Mouse (Mus musculus): Measurements from ENCODE around the gene Gm10309. TPM values are rescaled to one million over a fixed set of nuclear protein-coding genes. Genes with fewer than 3 reads are reported as not detected.

Gm10309 gene
- polyA plus RNA-seq, 1 experiment from 2014 or later, result 0.37 TPM

DNA sequence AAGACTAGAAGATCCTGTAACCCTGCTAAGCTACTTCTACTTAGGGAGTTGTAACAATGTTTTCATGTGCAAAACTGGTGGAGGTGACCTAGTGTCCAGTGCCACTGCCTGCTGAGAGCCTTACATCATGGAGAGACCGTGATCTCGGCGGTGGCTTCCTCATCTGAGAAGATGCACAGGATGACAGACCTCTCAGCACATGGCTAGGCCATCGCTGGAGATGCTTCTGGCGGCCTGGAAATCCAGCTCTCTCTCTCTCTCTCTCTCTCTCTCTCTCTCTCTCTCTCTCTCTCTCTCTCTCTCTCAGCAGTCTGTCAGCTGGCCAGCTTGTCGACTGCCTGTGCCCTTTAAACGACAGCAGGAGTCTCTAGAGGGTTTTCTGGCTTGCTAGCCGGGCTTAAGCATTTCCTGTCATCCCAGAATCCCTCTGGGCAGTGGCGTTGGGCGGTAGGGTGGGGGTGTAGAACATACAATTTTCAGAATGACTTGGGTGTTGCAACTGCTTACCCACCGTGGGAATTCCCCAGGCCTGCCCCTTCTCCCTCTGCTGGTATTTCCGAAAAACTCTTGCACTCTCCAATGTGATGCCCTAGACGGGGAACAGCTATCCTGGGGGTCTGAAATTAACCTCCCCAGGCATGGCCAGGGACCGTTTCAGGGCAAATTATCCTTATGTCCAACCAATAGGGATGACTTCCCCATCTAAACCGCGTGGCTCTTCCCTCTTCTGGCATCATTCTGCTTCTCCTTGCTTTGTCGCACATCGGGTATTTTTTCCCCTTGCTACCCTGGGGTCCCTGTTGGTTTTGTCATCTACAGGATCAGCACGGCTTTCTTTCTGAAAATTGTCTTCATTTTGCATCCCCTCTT, 2.5 kb upstream of the Gm10309 start:
- Histone ChIP-seq H3K27me3 (no peaks in the 10 kb centered on the region), H3K36me3 (ENCODE audit: poor library complexity, severe bottlenecking) (no peaks in the 10 kb centered on the region), H3K27ac (no peak overlapping the region), H3K4me3 (no peak overlapping the region), H3K4me2 (no peak overlapping the region), H3K9me3 (replicated peaks) (no peaks in the 10 kb centered on the region), H3K9ac (no peak overlapping the region), H3K4me1 (no peaks in the 10 kb centered on the region)
- WGBS, result 79% methylated on average over 19 of the region's 19 CpGs
- ATAC-seq, result no peak

DNA sequence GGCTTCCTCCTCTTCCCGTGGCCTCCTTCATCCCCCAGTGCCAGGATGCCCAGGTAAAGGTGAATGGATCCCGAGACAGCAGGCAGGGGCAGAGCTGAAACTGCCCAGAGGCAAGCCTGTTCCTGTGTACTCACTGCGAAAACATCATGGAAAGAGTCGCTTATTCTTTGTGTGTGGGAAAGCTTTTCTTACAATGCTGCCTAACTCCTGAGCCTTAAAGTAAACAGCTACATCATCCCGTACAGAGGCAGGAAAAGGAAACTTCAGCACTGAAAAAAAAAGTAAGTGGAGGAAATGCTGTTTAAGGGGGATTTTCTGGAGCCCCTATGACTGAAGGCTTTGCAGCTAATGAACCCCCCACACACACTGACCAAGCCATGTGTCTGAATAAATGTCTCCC, 1.8 kb upstream of the Gm10309 start:
- H3K9ac ChIP-seq, result no peak overlapping the region
- H3K4me2 ChIP-seq, result no peak overlapping the region
- H3K27ac ChIP-seq, result no peak overlapping the region
- no peak for ATAC-seq
- H3K36me3 ChIP-seq (ENCODE audit: poor library complexity, severe bottlenecking), result no peaks in the 10 kb centered on the region
- no peaks in the 10 kb centered on the region for H3K9me3 ChIP-seq (replicated peaks)
- no peaks in the 10 kb centered on the region for H3K27me3 ChIP-seq
- H3K4me1 ChIP-seq, result no peaks in the 10 kb centered on the region
- WGBS, result 83% methylated on average over 5 of the region's 5 CpGs
- no peak overlapping the region for H3K4me3 ChIP-seq

DNA sequence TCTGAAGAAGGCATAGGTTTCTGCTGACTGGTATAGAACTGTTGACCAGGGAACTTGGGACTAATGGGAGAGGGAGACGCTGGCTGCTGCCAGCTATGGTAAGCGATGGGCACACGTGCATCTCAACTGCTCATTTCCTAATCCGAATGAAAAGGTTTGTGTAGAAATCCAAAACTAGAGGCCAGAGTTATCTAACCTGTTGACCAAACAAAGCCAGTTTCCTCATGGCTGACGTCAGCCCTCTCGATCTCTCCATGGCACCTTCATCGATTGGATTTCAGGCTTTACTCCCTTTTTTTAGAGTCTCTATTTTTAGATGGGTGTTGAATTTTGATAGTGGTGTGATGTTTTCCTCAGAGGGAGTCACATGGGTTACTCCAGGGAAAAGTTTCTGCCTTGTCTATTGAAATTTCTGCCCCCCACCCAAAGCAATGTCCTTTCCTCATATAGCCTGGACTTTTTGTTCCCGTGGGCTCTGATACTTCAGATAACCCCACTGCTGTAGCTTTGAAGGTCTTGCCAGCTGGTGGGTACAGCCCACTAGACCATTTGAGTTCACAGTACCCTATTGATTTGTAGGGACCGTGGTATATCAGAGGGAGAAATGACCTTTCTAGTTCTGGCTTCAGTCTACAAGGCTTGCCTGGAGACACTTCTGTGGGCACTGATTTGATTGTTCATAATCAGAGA, 1.7 kb downstream of the Gm10309 start:
- no peak for ATAC-seq
- Histone ChIP-seq H3K27me3 (no peaks in the 10 kb centered on the region), H3K4me3 (no peak overlapping the region), H3K9me3 (replicated peaks) (no peaks in the 10 kb centered on the region), H3K9ac (no peak overlapping the region), H3K4me2 (no peak overlapping the region), H3K4me1 (no peaks in the 10 kb centered on the region), H3K36me3 (ENCODE audit: poor library complexity, severe bottlenecking) (no peaks in the 10 kb centered on the region), H3K27ac (no peak overlapping the region)
- WGBS, result 95% methylated on average over 9 of the region's 9 CpGs

DNA sequence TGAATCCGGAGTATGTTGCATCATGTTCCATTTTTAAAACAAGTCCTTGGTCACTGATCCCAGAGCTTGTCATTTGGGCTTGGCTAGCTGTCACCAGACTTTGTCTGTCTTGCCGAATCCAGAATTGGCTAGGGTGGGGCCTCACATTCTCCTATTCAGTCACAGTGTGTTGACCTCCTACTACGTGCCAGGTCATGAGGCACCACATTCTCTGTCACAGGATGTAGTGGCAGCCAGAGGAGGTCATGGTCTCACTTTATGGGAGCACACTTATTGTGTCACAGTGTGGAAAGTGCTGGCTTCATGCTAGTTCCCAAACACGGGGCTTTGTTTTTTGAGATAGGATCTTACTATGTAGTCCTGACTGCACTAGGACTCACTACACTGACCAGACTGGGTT, 3.6 kb downstream of the Gm10309 start:
- Histone ChIP-seq H3K27ac (no peak overlapping the region), H3K4me2 (no peak overlapping the region), H3K4me3 (no peak overlapping the region), H3K36me3 (ENCODE audit: poor library complexity, severe bottlenecking) (no peaks in the 10 kb centered on the region), H3K4me1 (no peaks in the 10 kb centered on the region), H3K27me3 (no peaks in the 10 kb centered on the region), H3K9ac (no peak overlapping the region), H3K9me3 (replicated peaks) (no peaks in the 10 kb centered on the region)
- ATAC-seq, result no peak
- WGBS, result 91% methylated on average over 4 of the region's 4 CpGs

DNA sequence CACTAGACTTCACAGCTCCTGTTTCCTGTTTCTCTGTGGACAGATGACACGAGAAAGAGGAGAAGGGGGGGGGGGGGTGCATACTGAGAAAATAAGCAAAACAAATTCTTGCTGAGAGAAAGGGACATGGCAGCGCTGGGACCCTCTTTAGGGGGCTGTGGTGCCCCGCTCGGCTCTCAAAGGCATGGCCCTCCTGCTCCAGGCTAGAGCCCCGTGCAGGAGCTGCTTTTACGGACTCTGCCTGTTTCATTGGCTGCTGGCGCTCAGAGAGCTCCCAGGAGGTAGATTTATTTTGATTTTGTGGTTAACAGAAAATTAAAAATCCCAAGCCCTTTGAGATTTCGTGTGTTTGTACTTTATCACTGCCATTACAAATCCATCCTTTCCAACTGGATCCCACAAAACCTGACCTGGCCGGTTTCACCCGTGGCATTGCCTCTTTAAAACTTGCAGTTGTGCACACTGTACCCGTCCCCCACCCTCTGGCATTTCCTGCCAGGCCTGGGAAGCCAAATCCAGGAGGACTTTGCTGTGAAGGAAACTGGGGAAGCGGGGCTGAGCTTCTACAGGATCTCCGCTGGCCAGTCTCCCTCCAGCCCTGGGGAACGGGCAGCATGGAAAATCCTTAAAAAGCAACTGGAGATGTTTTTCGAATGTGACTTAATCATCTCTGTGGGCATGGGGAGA, 5.5 kb downstream of the Gm10309 start:
- Histone ChIP-seq H3K27ac (no peak overlapping the region), H3K4me2 (no peak overlapping the region), H3K9me3 (replicated peaks) (no peaks in the 10 kb centered on the region), H3K36me3 (ENCODE audit: poor library complexity, severe bottlenecking) (no peaks in the 10 kb centered on the region), H3K9ac (no peak overlapping the region), H3K27me3 (no peaks in the 10 kb centered on the region), H3K4me1 (no peaks in the 10 kb centered on the region), H3K4me3 (no peak overlapping the region)
- ATAC-seq, result no peak
- 79% methylated on average over 15 of the region's 15 CpGs for WGBS

DNA sequence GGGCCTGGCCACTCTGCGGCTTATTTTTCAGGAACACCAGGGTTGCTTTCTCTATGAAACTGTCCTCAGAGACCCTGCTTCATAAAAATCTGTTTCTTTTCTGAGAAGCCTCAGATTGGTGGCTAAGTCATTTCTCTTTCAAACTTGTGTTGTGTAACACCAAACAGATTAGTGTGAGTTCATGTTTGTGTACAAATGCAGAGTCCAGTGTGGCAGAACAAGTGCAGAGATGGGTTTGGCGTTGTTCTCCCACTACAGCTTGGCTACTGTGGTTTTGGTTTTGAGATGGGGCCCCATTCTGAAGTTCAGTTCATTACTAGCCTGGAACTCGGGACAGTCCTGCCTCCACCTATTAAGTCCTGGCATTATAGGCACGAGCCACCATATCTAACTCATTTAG, 7.7 kb downstream of the Gm10309 start:
- Histone ChIP-seq H3K36me3 (ENCODE audit: poor library complexity, severe bottlenecking) (no peaks in the 10 kb centered on the region), H3K4me1 (no peaks in the 10 kb centered on the region), H3K27ac (no peak overlapping the region), H3K9me3 (replicated peaks) (no peaks in the 10 kb centered on the region), H3K27me3 (no peaks in the 10 kb centered on the region), H3K4me3 (no peak overlapping the region), H3K4me2 (no peak overlapping the region), H3K9ac (no peak overlapping the region)
- no peak for ATAC-seq
- WGBS, result 85% methylated on average over 4 of the region's 4 CpGs

DNA sequence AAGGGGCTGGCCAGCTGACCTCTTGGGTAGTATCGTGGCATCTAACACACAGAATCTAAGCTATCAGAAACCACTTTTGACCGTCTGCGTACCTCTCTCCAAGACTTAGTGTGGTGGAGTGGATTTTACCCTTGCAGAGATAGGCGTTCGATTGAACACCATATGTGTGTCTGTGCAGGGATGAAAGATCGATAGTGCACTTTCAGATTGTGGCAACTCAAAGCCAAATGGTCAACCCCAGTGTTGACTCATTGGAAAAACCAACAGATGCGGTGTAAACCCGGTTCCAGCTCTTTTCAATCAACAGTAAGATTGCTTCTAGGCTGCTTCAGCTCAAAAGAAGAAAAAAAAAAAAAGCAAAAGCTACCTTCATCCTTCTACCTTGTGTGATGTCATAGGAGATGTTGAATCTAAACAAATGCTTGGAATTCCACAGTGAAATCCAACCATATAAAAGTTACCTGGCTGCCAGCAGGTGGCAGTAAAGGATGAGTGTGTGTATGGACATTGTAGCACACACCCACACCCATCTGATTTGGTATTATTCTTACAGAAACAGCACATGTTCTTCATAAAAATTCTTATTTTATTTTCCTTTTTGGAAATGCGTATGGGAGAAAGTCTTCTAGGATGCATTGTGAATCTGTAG, 8.8 kb downstream of the Gm10309 start:
- H3K4me2 ChIP-seq, result no peak overlapping the region
- no peak for ATAC-seq
- no peak overlapping the region for H3K27ac ChIP-seq
- H3K27me3 ChIP-seq, result no peaks in the 10 kb centered on the region
- H3K36me3 ChIP-seq (ENCODE audit: poor library complexity, severe bottlenecking), result no peaks in the 10 kb centered on the region
- WGBS, result 90% methylated on average over 9 of the region's 9 CpGs
- no peak overlapping the region for H3K9ac ChIP-seq
- H3K9me3 ChIP-seq (replicated peaks), result no peaks in the 10 kb centered on the region
- no peaks in the 10 kb centered on the region for H3K4me1 ChIP-seq
- no peak overlapping the region for H3K4me3 ChIP-seq

DNA sequence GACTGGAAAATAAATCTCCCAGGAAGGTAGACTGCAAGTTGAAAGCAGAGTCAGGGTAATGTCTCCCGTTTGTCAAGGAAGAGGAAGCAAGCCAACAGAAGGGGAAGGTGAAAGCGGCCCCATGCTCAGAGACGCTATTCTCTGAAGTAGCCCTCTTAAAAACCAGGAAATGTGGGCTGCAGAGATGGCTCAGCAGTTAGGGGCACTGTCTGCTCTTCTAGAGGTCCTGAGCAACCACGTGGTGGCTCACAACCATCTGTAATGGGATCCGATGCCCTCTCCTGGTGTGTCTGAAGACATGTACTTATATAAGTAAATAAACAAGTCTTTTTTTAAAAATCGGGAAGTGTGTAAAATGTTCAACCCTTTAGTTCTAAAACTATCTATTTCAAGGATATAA, 10.1 kb downstream of the Gm10309 start:
- Histone ChIP-seq H3K4me2 (no peak overlapping the region), H3K9ac (no peak overlapping the region), H3K4me1 (no peaks in the 10 kb centered on the region), H3K9me3 (replicated peaks) (no peaks in the 10 kb centered on the region), H3K27me3 (no peaks in the 10 kb centered on the region), H3K4me3 (no peak overlapping the region), H3K27ac (no peak overlapping the region), H3K36me3 (ENCODE audit: poor library complexity, severe bottlenecking) (no peaks in the 10 kb centered on the region)
- 81% methylated on average over 6 of the region's 6 CpGs for WGBS
- ATAC-seq, result no peak

DNA sequence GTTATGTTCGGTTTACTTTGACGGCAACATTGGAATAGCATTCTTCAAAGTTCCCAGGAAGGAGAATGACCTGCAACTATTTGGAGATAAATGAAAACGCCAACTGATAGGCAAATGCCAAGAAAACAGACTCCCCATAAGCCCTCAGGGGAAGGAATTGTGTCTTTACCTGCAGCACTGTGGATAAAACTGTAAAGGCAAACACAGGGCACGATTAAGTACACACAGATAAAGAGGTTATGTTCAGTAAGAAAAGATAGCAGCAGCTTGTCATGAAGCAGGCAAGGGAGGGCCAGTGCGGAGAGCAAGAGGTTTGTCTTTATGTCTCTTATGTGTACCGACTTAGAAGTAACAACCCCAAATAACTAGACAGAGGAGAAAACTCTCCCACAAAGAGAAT, 10.5 kb downstream of the Gm10309 start:
- Histone ChIP-seq H3K9ac (no peak overlapping the region), H3K9me3 (replicated peaks) (no peaks in the 10 kb centered on the region), H3K36me3 (ENCODE audit: poor library complexity, severe bottlenecking) (no peaks in the 10 kb centered on the region), H3K27me3 (no peaks in the 10 kb centered on the region), H3K4me3 (no peak overlapping the region), H3K4me2 (no peak overlapping the region), H3K4me1 (no peaks in the 10 kb centered on the region), H3K27ac (no peak overlapping the region)
- WGBS, result 93% methylated on average over 6 of the region's 6 CpGs
- ATAC-seq, result no peak

DNA sequence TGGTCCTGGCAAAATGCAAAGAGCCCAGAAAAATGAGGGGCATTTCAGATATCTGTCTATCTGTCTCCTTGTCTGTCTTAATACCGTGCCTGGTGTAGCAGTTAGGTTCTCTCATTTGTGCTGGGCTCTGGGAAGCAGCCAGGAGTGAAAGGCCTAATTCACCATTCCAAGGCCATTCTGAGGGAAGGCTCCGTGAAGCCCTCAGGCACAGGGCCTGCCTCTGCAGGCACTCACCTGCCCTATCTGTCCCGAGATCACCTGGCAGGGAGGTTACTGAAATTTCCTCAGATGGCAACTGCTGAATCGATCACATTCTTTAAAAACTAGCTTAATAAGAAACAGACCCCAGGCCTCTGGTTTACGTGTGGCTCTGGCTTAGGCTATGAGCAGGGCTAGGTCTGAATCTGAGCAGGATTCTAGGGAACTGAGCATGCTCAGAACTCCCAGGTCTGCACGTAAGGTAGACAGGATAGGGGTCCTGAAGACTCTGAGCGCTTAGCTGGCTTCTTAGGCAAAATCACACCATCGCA, 11.1 kb downstream of the Gm10309 start:
- Histone ChIP-seq H3K4me3 (no peak overlapping the region), H3K9ac (no peak overlapping the region), H3K27ac (no peak overlapping the region), H3K4me1 (no peaks in the 10 kb centered on the region), H3K4me2 (no peak overlapping the region), H3K27me3 (no peaks in the 10 kb centered on the region), H3K9me3 (replicated peaks) (no peaks in the 10 kb centered on the region), H3K36me3 (ENCODE audit: poor library complexity, severe bottlenecking) (no peaks in the 10 kb centered on the region)
- 90% methylated on average over 8 of the region's 8 CpGs for WGBS
- no peak for ATAC-seq

DNA sequence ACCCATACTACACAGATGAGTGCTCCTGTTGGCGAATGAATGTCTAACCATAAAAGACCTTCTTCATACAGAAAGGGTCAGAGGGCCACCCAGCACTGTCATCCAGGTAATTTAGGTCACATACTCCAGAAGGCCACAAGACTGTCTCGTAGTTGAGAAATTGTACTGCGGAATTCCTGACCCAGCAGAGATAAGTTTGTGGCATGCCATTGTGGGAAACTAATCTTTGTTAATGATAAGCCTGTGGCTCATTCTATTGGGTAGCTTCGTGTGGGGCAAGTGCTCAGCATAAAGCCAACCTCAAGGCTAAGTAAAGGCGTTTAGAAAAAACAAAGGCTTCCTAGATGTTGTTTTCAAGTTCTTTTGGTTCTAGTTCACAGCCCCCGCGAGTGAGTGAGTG, 12.7 kb downstream of the Gm10309 start:
- Histone ChIP-seq H3K27me3 (no peaks in the 10 kb centered on the region), H3K4me3 (no peak overlapping the region), H3K36me3 (ENCODE audit: poor library complexity, severe bottlenecking) (no peaks in the 10 kb centered on the region), H3K9ac (no peak overlapping the region), H3K9me3 (replicated peaks) (no peaks in the 10 kb centered on the region), H3K27ac (no peak overlapping the region), H3K4me2 (no peak overlapping the region), H3K4me1 (no peaks in the 10 kb centered on the region)
- no peak for ATAC-seq
- 88% methylated on average over 7 of the region's 7 CpGs for WGBS

DNA sequence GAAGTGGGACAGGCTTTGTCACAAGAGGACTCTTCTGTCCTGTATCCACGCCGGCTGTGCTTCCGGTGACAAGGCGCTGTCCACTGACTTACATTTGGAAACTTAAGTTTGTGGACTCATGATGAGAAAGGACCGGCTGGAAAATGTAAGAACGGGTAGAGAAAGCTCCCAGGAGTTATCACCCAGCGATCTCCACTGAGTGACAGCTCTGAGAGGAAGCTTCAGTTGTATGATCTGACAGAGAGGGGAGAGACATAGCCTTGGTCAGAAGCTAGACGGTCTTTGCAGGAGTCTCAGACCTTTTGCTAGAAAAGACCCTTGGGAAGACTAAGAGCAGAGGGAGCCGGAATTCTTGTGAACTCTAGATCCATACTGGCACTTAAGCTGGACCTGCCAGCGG, 15.2 kb downstream of the Gm10309 start:
- Histone ChIP-seq H3K9me3 (replicated peaks) (no peaks in the 10 kb centered on the region), H3K4me2 (no peak overlapping the region), H3K36me3 (ENCODE audit: poor library complexity, severe bottlenecking) (no peaks in the 10 kb centered on the region), H3K4me1 (no peaks in the 10 kb centered on the region), H3K9ac (no peak overlapping the region), H3K4me3 (no peak overlapping the region), H3K27ac (no peak overlapping the region), H3K27me3 (no peaks in the 10 kb centered on the region)
- 90% methylated on average over 10 of the region's 10 CpGs for WGBS
- ATAC-seq, result no peak

Data from forebrain, embryonic 13.5 days (tissue).